Mouse (Mus musculus): Measurements from ENCODE around the gene Calr3. TPM values are rescaled to one million over a fixed set of nuclear protein-coding genes. Genes with fewer than 3 reads are reported as not detected.

The Calr3 gene
- polyA plus RNA-seq, 1 experiment: not detected

DNA sequence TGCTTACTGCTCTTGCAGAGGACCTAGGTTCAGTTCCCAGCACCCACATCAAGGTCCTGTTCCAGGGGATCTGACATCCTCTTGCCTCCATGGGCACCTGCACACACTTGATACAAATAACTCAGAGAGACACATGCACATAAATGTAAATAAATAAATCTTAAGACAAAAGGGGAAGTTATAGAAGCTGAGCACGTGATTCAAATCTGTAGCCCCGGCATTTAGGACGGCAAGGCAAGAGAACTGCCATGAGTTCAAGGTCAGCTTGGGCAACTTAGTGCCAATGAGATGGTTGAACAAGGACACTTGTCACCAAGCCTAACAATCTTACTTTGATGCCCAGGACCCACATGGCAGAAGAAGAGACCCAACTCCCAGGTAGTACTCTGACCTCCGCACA, 25.6 kb downstream of the Calr3 start:
- H3K4me3 ChIP-seq (replicated peaks): no peak overlapping the region
- peaks cover 90% of the 10 kb centered on the region for H3K4me1 ChIP-seq (ENCODE audit: control insufficient read depth)
- H3K27me3 ChIP-seq (ENCODE audit: control insufficient read depth): no peaks in the 10 kb centered on the region
- H3K36me3 ChIP-seq (ENCODE audit: control insufficient read depth): peaks cover 65% of the 10 kb centered on the region
- no peak for TF ChIP-seq TAL1 (IDR thresholded peaks at IDR 0.05; ENCODE audit: low read length)
- no peak for TF ChIP-seq GATA1 (IDR thresholded peaks at IDR 0.05; ENCODE audit: low read length)
- H3K9me3 ChIP-seq (ENCODE audit: control insufficient read depth, low read length): no peaks in the 10 kb centered on the region

DNA sequence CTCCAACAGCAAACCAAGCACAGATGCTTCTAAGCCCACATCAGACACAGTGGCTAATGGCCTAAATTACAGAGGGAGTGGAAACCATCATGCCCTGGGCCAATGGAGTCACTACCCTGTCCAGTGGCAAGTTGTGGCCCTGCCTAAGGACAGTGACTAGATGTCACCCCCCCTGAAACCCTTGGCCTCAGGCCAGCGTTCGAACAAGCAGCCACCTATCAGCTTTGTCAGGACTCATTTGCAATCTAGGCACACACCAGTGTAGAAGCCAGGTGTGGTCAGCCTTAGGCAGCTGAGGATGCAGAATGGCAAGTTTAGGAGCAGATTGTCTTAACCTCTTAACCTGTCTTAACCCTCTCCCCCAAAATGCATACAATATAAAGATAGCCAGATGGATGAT, 28.4 kb downstream of the Calr3 start:
- no peaks in the 10 kb centered on the region for H3K27me3 ChIP-seq (ENCODE audit: control insufficient read depth)
- peaks cover 98% of the 10 kb centered on the region for H3K4me1 ChIP-seq (ENCODE audit: control insufficient read depth)
- H3K4me3 ChIP-seq (replicated peaks): peak overlapping the region; percentile 12
- H3K36me3 ChIP-seq (ENCODE audit: control insufficient read depth): peaks cover 88% of the 10 kb centered on the region
- TF ChIP-seq TAL1 (IDR thresholded peaks at IDR 0.05; ENCODE audit: low read length): no peak
- TF ChIP-seq GATA1 (IDR thresholded peaks at IDR 0.05; ENCODE audit: low read length): no peak
- H3K9me3 ChIP-seq (ENCODE audit: control insufficient read depth, low read length): no peaks in the 10 kb centered on the region

DNA sequence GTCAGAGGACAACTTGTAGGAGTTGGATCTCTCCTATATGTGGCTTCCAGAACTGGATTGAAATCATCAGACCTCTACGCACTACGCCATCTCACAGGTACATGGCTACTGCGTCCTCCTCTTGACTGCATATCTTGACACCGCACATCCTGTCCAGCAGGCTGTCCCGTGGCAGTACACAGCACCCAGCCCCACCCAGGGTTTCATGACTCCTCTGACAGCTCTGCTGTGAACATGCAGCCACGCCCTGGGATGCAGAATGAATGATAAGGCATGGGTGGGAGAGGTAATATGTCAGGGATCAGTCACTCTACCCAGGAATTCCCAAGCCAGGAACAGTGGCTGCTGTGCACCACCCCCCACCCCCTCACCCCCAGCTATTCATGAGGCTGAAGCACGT, 29.8 kb downstream of the Calr3 start:
- TF ChIP-seq TAL1 (IDR thresholded peaks at IDR 0.05; ENCODE audit: low read length): peak; percentile 80
- TF ChIP-seq GATA1 (IDR thresholded peaks at IDR 0.05; ENCODE audit: low read length): peak; percentile 50; the same call in 1 of the 2 replicates
- Histone ChIP-seq H3K4me3 (replicated peaks) (peak overlapping the region; percentile 55), H3K9me3 (ENCODE audit: control insufficient read depth, low read length) (no peaks in the 10 kb centered on the region), H3K4me1 (ENCODE audit: control insufficient read depth) (peaks cover 96% of the 10 kb centered on the region), H3K27me3 (ENCODE audit: control insufficient read depth) (no peaks in the 10 kb centered on the region), H3K36me3 (ENCODE audit: control insufficient read depth) (peaks cover 85% of the 10 kb centered on the region)

DNA sequence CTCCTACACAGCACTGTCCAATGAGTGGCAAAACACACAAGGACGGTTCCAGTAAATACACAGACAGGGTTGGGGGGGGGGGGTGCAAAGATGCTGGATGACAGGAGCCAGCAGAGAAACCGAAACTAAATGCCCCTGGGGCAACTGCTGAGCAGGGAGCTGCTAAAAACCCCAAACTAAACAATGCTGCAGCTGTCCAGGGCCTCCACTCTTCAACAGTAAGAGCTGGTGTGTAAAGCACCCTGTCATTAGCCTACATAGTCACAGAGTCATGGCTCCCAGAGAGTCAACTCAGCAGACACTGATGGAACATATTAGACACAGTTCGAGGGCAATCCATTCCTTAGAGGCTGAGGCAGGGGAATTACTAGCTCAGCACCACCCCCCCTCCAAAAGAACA, 34.2 kb downstream of the Calr3 start:
- no peak overlapping the region for H3K4me3 ChIP-seq (replicated peaks)
- H3K4me1 ChIP-seq (ENCODE audit: control insufficient read depth): peaks cover 71% of the 10 kb centered on the region
- no peaks in the 10 kb centered on the region for H3K27me3 ChIP-seq (ENCODE audit: control insufficient read depth)
- peaks cover 56% of the 10 kb centered on the region for H3K36me3 ChIP-seq (ENCODE audit: control insufficient read depth)
- H3K9me3 ChIP-seq (ENCODE audit: control insufficient read depth, low read length): no peaks in the 10 kb centered on the region
- TF ChIP-seq TAL1 (IDR thresholded peaks at IDR 0.05; ENCODE audit: low read length): no peak
- no peak for TF ChIP-seq GATA1 (IDR thresholded peaks at IDR 0.05; ENCODE audit: low read length)

DNA sequence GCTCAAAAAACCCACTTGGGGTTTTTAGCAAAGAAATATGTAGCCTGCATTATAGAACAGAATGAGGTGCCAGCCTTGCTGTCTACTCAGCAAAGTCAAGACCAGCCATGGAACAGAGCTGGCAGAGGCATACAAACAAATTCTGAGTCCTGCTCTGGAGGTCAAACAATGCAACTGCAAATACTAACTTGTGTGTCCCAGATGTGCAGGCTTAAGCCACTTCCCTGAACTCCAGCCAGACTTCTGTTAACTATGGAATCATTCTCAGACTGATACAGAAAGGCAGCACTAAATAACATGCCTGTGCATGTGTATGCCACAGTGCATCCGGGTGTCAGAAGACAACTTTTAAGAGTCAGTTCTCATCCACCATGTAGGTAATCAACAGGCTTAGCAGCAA, 35.8 kb downstream of the Calr3 start:
- Histone ChIP-seq H3K27me3 (ENCODE audit: control insufficient read depth) (no peaks in the 10 kb centered on the region), H3K36me3 (ENCODE audit: control insufficient read depth) (peaks cover 57% of the 10 kb centered on the region), H3K4me3 (replicated peaks) (no peak overlapping the region), H3K9me3 (ENCODE audit: control insufficient read depth, low read length) (no peaks in the 10 kb centered on the region), H3K4me1 (ENCODE audit: control insufficient read depth) (peaks cover 65% of the 10 kb centered on the region)
- TF ChIP-seq GATA1 (IDR thresholded peaks at IDR 0.05; ENCODE audit: low read length): no peak
- TF ChIP-seq TAL1 (IDR thresholded peaks at IDR 0.05; ENCODE audit: low read length): no peak

DNA sequence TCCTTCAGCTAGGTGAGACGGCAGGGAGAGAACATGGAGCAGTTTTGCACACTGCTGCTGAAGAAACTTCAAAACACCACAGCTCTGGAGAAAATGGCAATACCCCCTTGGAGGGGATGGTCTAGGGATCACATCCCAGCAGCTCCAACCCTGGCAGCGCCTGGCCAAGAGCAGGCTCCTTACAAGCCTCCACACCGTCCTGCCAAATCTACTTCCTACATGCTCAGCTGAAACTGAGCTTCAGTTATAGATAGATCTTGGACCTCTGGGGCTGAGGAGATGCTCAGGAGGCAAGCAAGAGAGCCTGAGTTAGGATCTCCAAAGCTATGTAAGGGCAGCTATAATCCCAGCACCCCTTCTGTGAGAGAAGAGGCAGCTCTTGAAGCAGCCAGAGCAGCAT, 40.7 kb downstream of the Calr3 start:
- peaks cover 43% of the 10 kb centered on the region for H3K4me1 ChIP-seq (ENCODE audit: control insufficient read depth)
- TF ChIP-seq GATA1 (IDR thresholded peaks at IDR 0.05; ENCODE audit: low read length) (no peak), TAL1 (IDR thresholded peaks at IDR 0.05; ENCODE audit: low read length) (no peak)

DNA sequence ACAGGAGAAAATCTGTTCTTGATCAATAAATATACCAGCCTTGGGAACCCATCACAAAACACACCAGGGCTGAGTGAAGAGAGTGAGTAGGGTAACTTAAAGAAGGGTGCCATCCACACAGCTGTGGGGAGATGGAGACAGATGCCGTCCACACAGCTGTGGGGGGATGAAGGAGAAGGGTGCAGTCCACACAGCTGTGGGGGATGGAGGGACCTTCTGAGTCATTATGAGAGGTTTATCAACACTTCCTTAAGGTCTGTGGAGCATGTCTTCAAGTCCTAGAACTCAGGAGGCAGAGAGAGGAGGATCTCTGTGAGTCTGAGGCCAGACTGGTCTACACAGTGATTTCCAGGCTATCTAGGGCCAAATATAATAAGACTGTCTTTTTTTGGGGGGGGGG, 42.3 kb downstream of the Calr3 start:
- Histone ChIP-seq H3K27me3 (ENCODE audit: control insufficient read depth) (no peaks in the 10 kb centered on the region), H3K9me3 (ENCODE audit: control insufficient read depth, low read length) (no peaks in the 10 kb centered on the region), H3K4me3 (replicated peaks) (no peak overlapping the region), H3K36me3 (ENCODE audit: control insufficient read depth) (peaks cover 67% of the 10 kb centered on the region), H3K4me1 (ENCODE audit: control insufficient read depth) (peaks cover 40% of the 10 kb centered on the region)
- no peak for TF ChIP-seq GATA1 (IDR thresholded peaks at IDR 0.05; ENCODE audit: low read length)
- no peak for TF ChIP-seq TAL1 (IDR thresholded peaks at IDR 0.05; ENCODE audit: low read length)

More for the DNA sequence above, 40.7 kb downstream of the Calr3 start:
- no peaks in the 10 kb centered on the region for H3K9me3 ChIP-seq (ENCODE audit: control insufficient read depth, low read length)
- H3K36me3 ChIP-seq (ENCODE audit: control insufficient read depth): peaks cover 58% of the 10 kb centered on the region
- H3K4me3 ChIP-seq (replicated peaks): no peak overlapping the region
- no peaks in the 10 kb centered on the region for H3K27me3 ChIP-seq (ENCODE audit: control insufficient read depth)

DNA sequence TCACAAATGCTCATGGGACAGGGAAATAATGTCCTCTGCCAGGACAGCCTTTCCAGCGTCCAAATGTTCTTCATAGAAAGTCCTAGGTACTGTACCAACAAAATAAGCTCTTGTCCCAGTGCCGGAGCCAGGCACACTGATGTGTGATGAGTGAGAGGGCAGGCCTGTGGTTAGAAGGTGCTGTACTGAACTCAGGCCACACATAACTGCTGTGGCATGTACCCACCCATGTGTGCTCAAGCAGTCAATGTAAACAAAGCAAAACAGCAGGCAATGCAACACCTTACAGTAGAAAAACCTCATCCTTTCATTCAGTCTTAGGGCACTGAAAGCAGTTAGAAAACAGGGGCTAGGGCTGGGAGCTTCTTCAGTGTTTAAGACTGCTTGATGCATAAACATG, 57.9 kb downstream of the Calr3 start:
- TF ChIP-seq TAL1 (IDR thresholded peaks at IDR 0.05; ENCODE audit: low read length) (no peak), GATA1 (IDR thresholded peaks at IDR 0.05; ENCODE audit: low read length) (no peak)
- Histone ChIP-seq H3K4me1 (ENCODE audit: control insufficient read depth) (no peaks in the 10 kb centered on the region), H3K9me3 (ENCODE audit: control insufficient read depth, low read length) (no peaks in the 10 kb centered on the region), H3K36me3 (ENCODE audit: control insufficient read depth) (peaks cover 99% of the 10 kb centered on the region), H3K4me3 (replicated peaks) (no peak overlapping the region), H3K27me3 (ENCODE audit: control insufficient read depth) (no peaks in the 10 kb centered on the region)

DNA sequence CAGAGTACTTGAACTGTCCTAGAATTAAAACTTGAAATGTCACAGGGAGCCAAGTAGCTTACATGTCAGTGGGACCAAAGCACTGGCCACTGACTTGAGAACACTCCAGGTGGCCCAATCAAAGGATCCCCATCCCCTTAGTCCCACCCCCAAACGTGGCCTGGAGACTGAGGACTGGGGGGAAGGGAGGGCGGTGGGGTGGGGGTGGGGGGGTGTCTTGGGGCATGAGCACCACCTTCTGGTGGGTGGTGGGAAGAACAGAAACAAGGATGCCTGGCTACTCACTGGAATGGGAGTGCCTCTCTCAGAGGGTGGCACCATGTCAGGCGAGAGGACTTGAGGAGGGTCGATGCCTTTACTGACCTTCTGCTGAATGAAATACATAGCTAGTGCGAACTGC, 61.3 kb downstream of the Calr3 start:
- Histone ChIP-seq H3K4me3 (replicated peaks) (no peak overlapping the region), H3K27me3 (ENCODE audit: control insufficient read depth) (no peaks in the 10 kb centered on the region), H3K36me3 (ENCODE audit: control insufficient read depth) (peaks cover 99% of the 10 kb centered on the region), H3K4me1 (ENCODE audit: control insufficient read depth) (no peaks in the 10 kb centered on the region), H3K9me3 (ENCODE audit: control insufficient read depth, low read length) (no peaks in the 10 kb centered on the region)
- TF ChIP-seq TAL1 (IDR thresholded peaks at IDR 0.05; ENCODE audit: low read length) (no peak), GATA1 (IDR thresholded peaks at IDR 0.05; ENCODE audit: low read length) (no peak)

DNA sequence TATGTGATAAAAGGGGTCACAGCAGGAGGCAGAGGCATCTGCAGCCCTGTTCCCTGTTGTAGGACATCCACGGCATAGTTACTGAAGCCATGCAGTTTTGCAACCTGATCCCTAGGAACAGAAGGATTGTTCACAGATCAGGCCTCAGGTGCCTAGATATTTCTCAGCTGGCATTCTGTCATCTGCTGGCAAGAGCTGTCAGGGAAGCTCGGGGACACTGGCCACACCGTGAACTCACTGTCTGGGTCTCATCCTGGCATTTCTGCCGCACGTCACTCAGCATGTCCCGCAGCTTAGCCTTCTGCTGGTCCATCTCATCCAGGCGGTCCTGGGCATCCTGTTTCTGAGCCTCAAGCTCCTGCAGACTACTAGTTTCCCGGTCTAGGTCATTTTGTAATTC, 63.0 kb downstream of the Calr3 start:
- TF ChIP-seq GATA1 (IDR thresholded peaks at IDR 0.05; ENCODE audit: low read length) (no peak), TAL1 (IDR thresholded peaks at IDR 0.05; ENCODE audit: low read length) (no peak)
- no peaks in the 10 kb centered on the region for H3K9me3 ChIP-seq (ENCODE audit: control insufficient read depth, low read length)
- H3K4me3 ChIP-seq (replicated peaks): no peak overlapping the region
- H3K4me1 ChIP-seq (ENCODE audit: control insufficient read depth): no peaks in the 10 kb centered on the region
- H3K27me3 ChIP-seq (ENCODE audit: control insufficient read depth): no peaks in the 10 kb centered on the region
- H3K36me3 ChIP-seq (ENCODE audit: control insufficient read depth): peaks cover 99% of the 10 kb centered on the region
